Mouse (Mus musculus): ENCODE measurements at regions not wholly inside any gene's neighbourhood (a gene's known extent, or its start where the extent isn't known, plus 50 kb on each side); places are given as distances from the start of the nearest gene placed in this dataset.

GRCm38 (mm10) chr13:6270546-6270945 lies 277.4 kb upstream of the Pitrm1 start:
- no peaks in the 10 kb centered on the region for H3K27me3 ChIP-seq (replicated peaks; ENCODE audit: control insufficient read depth, insufficient read depth, low read length)
- no peak overlapping the region for H3K4me3 ChIP-seq (ENCODE audit: low read depth, low read length)
- no peak overlapping the region for H3K27ac ChIP-seq (ENCODE audit: low read depth, low read length)
- no peak overlapping the region for H3K4me2 ChIP-seq (ENCODE audit: low read length)
- no peaks in the 10 kb centered on the region for H3K9me3 ChIP-seq (replicated peaks; ENCODE audit: control insufficient read depth, low read length)
- no peaks in the 10 kb centered on the region for H3K36me3 ChIP-seq (ENCODE audit: control insufficient read depth, insufficient read depth, low read length)
- ATAC-seq (no peak), DNase-seq (ENCODE audit: low spot score) (no peak)
- no peaks in the 10 kb centered on the region for H3K4me1 ChIP-seq (ENCODE audit: control insufficient read depth, insufficient read depth, low read length)
- WGBS = 96% methylated on average over 1 of the region's 1 CpGs
- no peak overlapping the region for H3K9ac ChIP-seq (ENCODE audit: low read length)

- Histone ChIP-seq H3K9ac (ENCODE audit: low read length) (no peak overlapping the region), H3K27me3 (replicated peaks; ENCODE audit: control insufficient read depth, insufficient read depth, low read length) (no peaks in the 10 kb centered on the region), H3K4me1 (ENCODE audit: control insufficient read depth, insufficient read depth, low read length) (no peaks in the 10 kb centered on the region), H3K36me3 (ENCODE audit: control insufficient read depth, insufficient read depth, low read length) (no peaks in the 10 kb centered on the region), H3K4me3 (ENCODE audit: low read depth, low read length) (no peak overlapping the region), H3K4me2 (ENCODE audit: low read length) (no peak overlapping the region), H3K9me3 (replicated peaks; ENCODE audit: control insufficient read depth, low read length) (no peaks in the 10 kb centered on the region), H3K27ac (ENCODE audit: low read depth, low read length) (no peak overlapping the region)
- DNase-seq (ENCODE audit: low spot score) (no peak), ATAC-seq (no peak)
- 76% methylated on average over 1 of the region's 1 CpGs for WGBS
Observed at GRCm38 (mm10) chr13:6272932-6273331, 275.0 kb upstream of the Pitrm1 start.

GRCm38 (mm10) chr13:6280073-6280472 lies 267.9 kb upstream of the Pitrm1 start:
- Histone ChIP-seq H3K4me1 (ENCODE audit: control insufficient read depth, insufficient read depth, low read length) (no peaks in the 10 kb centered on the region), H3K27ac (ENCODE audit: low read depth, low read length) (no peak overlapping the region), H3K27me3 (replicated peaks; ENCODE audit: control insufficient read depth, insufficient read depth, low read length) (no peaks in the 10 kb centered on the region), H3K9ac (ENCODE audit: low read length) (no peak overlapping the region), H3K4me3 (ENCODE audit: low read depth, low read length) (no peak overlapping the region), H3K4me2 (ENCODE audit: low read length) (no peak overlapping the region), H3K36me3 (ENCODE audit: control insufficient read depth, insufficient read depth, low read length) (no peaks in the 10 kb centered on the region), H3K9me3 (replicated peaks; ENCODE audit: control insufficient read depth, low read length) (no peaks in the 10 kb centered on the region)
- ATAC-seq = no peak
- WGBS = 90% methylated on average over 1 of the region's 1 CpGs
- DNase-seq (ENCODE audit: low spot score) = no peak

- Histone ChIP-seq H3K27me3 (replicated peaks; ENCODE audit: control insufficient read depth, insufficient read depth, low read length) (no peaks in the 10 kb centered on the region), H3K27ac (ENCODE audit: low read depth, low read length) (no peak overlapping the region), H3K36me3 (ENCODE audit: control insufficient read depth, insufficient read depth, low read length) (no peaks in the 10 kb centered on the region), H3K4me1 (ENCODE audit: control insufficient read depth, insufficient read depth, low read length) (no peaks in the 10 kb centered on the region), H3K9me3 (replicated peaks; ENCODE audit: control insufficient read depth, low read length) (no peaks in the 10 kb centered on the region), H3K4me3 (ENCODE audit: low read depth, low read length) (no peak overlapping the region), H3K4me2 (ENCODE audit: low read length) (no peak overlapping the region), H3K9ac (ENCODE audit: low read length) (no peak overlapping the region)
- DNase-seq (ENCODE audit: low spot score) = no peak
- no peak for ATAC-seq
- 77% methylated on average over 6 of the region's 6 CpGs for WGBS
Observed at GRCm38 (mm10) chr13:6288109-6288508, 259.8 kb upstream of the Pitrm1 start.

GRCm38 (mm10) chr13:6292098-6292497 lies 255.9 kb upstream of the Pitrm1 start:
- Histone ChIP-seq H3K4me1 (ENCODE audit: control insufficient read depth, insufficient read depth, low read length) (no peaks in the 10 kb centered on the region), H3K9me3 (replicated peaks; ENCODE audit: control insufficient read depth, low read length) (no peaks in the 10 kb centered on the region), H3K4me2 (ENCODE audit: low read length) (no peak overlapping the region), H3K9ac (ENCODE audit: low read length) (no peak overlapping the region), H3K27ac (ENCODE audit: low read depth, low read length) (no peak overlapping the region), H3K4me3 (ENCODE audit: low read depth, low read length) (no peak overlapping the region), H3K36me3 (ENCODE audit: control insufficient read depth, insufficient read depth, low read length) (no peaks in the 10 kb centered on the region), H3K27me3 (replicated peaks; ENCODE audit: control insufficient read depth, insufficient read depth, low read length) (no peaks in the 10 kb centered on the region)
- 55% methylated on average over 3 of the region's 3 CpGs for WGBS
- DNase-seq (ENCODE audit: low spot score) (no peak), ATAC-seq (no peak)

GRCm38 (mm10) chr13:6305718-6306117 lies 242.2 kb upstream of the Pitrm1 start:
- Histone ChIP-seq H3K36me3 (ENCODE audit: control insufficient read depth, insufficient read depth, low read length) (no peaks in the 10 kb centered on the region), H3K4me3 (ENCODE audit: low read depth, low read length) (no peak overlapping the region), H3K4me1 (ENCODE audit: control insufficient read depth, insufficient read depth, low read length) (peaks cover 8% of the 10 kb centered on the region; the same call in 1 of the 2 replicates), H3K4me2 (ENCODE audit: low read length) (no peak overlapping the region), H3K9ac (ENCODE audit: low read length) (no peak overlapping the region), H3K9me3 (replicated peaks; ENCODE audit: control insufficient read depth, low read length) (no peaks in the 10 kb centered on the region), H3K27me3 (replicated peaks; ENCODE audit: control insufficient read depth, insufficient read depth, low read length) (no peaks in the 10 kb centered on the region), H3K27ac (ENCODE audit: low read depth, low read length) (no peak overlapping the region)
- ATAC-seq = no peak
- DNase-seq (ENCODE audit: low spot score) = no peak

- Histone ChIP-seq H3K27me3 (replicated peaks; ENCODE audit: control insufficient read depth, insufficient read depth, low read length) (no peaks in the 10 kb centered on the region), H3K9ac (ENCODE audit: low read length) (no peak overlapping the region), H3K4me3 (ENCODE audit: low read depth, low read length) (no peak overlapping the region), H3K36me3 (ENCODE audit: control insufficient read depth, insufficient read depth, low read length) (no peaks in the 10 kb centered on the region), H3K9me3 (replicated peaks; ENCODE audit: control insufficient read depth, low read length) (no peaks in the 10 kb centered on the region), H3K4me2 (ENCODE audit: low read length) (no peak overlapping the region), H3K4me1 (ENCODE audit: control insufficient read depth, insufficient read depth, low read length) (peaks cover 8% of the 10 kb centered on the region; the same call in 1 of the 2 replicates), H3K27ac (ENCODE audit: low read depth, low read length) (no peak overlapping the region)
- ATAC-seq (peak; percentile 22; the same call in 1 of the 2 replicates), DNase-seq (ENCODE audit: low spot score) (no peak)
- WGBS = 52% methylated on average over 4 of the region's 4 CpGs
Observed at GRCm38 (mm10) chr13:6306616-6306988, 241.3 kb upstream of the Pitrm1 start.

GRCm38 (mm10) chr13:6306989-6307917 lies 240.7 kb upstream of the Pitrm1 start:
- peak; percentile 91 for ATAC-seq
- H3K27me3 ChIP-seq (replicated peaks; ENCODE audit: control insufficient read depth, insufficient read depth, low read length) = no peaks in the 10 kb centered on the region
- H3K4me1 ChIP-seq (ENCODE audit: control insufficient read depth, insufficient read depth, low read length) = peaks cover 8% of the 10 kb centered on the region; the same call in 1 of the 2 replicates
- no peaks in the 10 kb centered on the region for H3K36me3 ChIP-seq (ENCODE audit: control insufficient read depth, insufficient read depth, low read length)
- H3K9me3 ChIP-seq (replicated peaks; ENCODE audit: control insufficient read depth, low read length) = no peaks in the 10 kb centered on the region
- no peak overlapping the region; the same call in 1 of the 2 replicates for H3K4me2 ChIP-seq (ENCODE audit: low read length)
- H3K27ac ChIP-seq (ENCODE audit: low read depth, low read length) = 0 out of 2 replicates have a peak overlapping the region, but pooled peaks have one; percentile 2
- peak; percentile 71 for DNase-seq (ENCODE audit: low spot score)
- no peak overlapping the region for H3K9ac ChIP-seq (ENCODE audit: low read length)
- no peak overlapping the region for H3K4me3 ChIP-seq (ENCODE audit: low read depth, low read length)
- WGBS = 37% methylated on average over 7 of the region's 7 CpGs

- H3K27me3 ChIP-seq (replicated peaks; ENCODE audit: control insufficient read depth, insufficient read depth, low read length) = no peaks in the 10 kb centered on the region
- no peaks in the 10 kb centered on the region for H3K36me3 ChIP-seq (ENCODE audit: control insufficient read depth, insufficient read depth, low read length)
- H3K4me3 ChIP-seq (ENCODE audit: low read depth, low read length) = no peak overlapping the region
- H3K9me3 ChIP-seq (replicated peaks; ENCODE audit: control insufficient read depth, low read length) = no peaks in the 10 kb centered on the region
- no peak for DNase-seq (ENCODE audit: low spot score)
- H3K4me1 ChIP-seq (ENCODE audit: control insufficient read depth, insufficient read depth, low read length) = no peaks in the 10 kb centered on the region
- no peak overlapping the region for H3K4me2 ChIP-seq (ENCODE audit: low read length)
- no peak overlapping the region for H3K9ac ChIP-seq (ENCODE audit: low read length)
- H3K27ac ChIP-seq (ENCODE audit: low read depth, low read length) = no peak overlapping the region
- ATAC-seq = no peak
Observed at GRCm38 (mm10) chr13:6316201-6316600, 231.7 kb upstream of the Pitrm1 start.
